Comparison of ENCODE assay signal across 13 mouse cellular contexts in the genomic region with DNA sequence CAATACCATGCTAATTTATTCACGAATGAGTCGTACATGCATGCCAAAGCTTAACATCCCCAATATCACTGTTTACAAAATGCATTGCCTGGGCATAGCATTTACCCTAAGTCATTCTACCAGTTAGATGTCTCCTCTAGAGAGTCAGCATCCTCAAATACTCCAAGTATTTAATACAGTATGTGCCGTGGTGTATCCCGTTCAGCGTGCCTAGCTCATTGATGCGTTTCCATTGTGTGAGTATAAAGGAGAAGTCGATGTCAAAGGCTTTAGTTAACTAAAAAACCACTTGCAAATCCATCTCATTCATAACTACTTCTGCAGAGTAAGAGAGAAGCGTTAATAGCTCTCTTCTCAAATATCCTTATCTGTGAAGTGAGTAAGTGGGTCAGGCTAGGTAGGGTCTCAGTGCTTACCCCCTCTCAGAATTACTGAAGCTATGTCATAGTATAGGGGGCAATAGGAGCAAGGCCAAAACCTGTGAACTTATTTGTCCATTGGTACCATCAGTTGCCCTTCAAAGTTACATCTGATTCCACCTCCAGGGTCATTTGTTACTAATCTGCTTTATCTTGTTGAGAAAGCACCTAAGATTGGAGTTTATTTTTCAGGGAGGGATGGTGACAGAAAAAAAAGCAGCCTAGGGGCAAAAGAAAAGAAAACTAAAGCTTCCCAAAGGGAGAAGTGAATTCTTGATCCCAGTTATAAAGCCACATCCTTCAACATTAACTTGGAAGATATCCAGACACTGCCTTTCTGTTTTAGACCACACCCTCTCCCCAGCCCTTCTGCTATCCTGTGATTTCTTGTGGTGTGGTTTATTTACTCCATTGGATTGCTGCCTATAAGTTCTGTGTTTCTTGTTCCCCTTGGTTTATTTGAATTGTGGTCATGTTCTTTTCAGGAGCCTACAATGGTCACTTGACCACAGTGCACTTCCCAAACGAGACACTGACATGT.
DNase-seq lines count a peak whose midpoint lies in the region; ATAC-seq and TF ChIP-seq lines count a peak whose summit lies in the region.
"Had no signal": no experiment of that assay in that cellular context is flagged by ENCODE, and none has a peak within 500 bp of the region (broad histone marks: within the 10 kb centered on the region; RNA-seq: fewer than 3 reads in every experiment).

No protein-coding gene starts in this region.

- H3K27me3 ChIP-seq in forebrain, postnatal 0 days (ENCODE audit: insufficient read depth, low read length): no peaks in the 10 kb centered on the region
- H3K27me3 ChIP-seq in midbrain, embryonic 15.5 days (replicated peaks): no peaks in the 10 kb centered on the region
- 0 out of 2 replicates have a peak, but pooled peaks cover 4% of the 10 kb centered on the region for H3K27me3 ChIP-seq in intestine, postnatal 0 days (replicated peaks; ENCODE audit: control insufficient read depth, insufficient read depth, low read length)
- H3K27me3 ChIP-seq: heart, embryonic 15.5 days had no signal

- no peaks in the 10 kb centered on the region for H3K9me3 ChIP-seq in forebrain, postnatal 0 days (ENCODE audit: low read length)
- no peaks in the 10 kb centered on the region for H3K9me3 ChIP-seq in midbrain, embryonic 15.5 days
- no peaks in the 10 kb centered on the region for H3K9me3 ChIP-seq in intestine, postnatal 0 days (ENCODE audit: control insufficient read depth)
- H3K9me3 ChIP-seq: heart, embryonic 15.5 days had no signal

- 12% methylated on average over 9 of the region's 9 CpGs for WGBS in forebrain, postnatal 0 days
- 21% methylated on average over 9 of the region's 9 CpGs for WGBS in midbrain, embryonic 15.5 days
- 80% methylated on average over 9 of the region's 9 CpGs for WGBS in intestine, postnatal 0 days

- peak overlapping the region; percentile 85 for H3K4me2 ChIP-seq in forebrain, postnatal 0 days (ENCODE audit: low read depth)
- H3K4me2 ChIP-seq in midbrain, embryonic 15.5 days: peak overlapping the region; percentile 78
- H3K4me2 ChIP-seq in intestine, postnatal 0 days (replicated peaks; ENCODE audit: low read depth): no peak overlapping the region
- H3K4me2 ChIP-seq: heart, embryonic 15.5 days had no signal

- DNase-seq in heart, adult 11 months: peak; percentile 65
- DNase-seq in heart, adult 9 months (ENCODE audit: low spot score in 2 of 2): no peak
- DNase-seq in 3T3-L1 (ENCODE audit: low read depth, low spot score): peak; percentile 90
- DNase-seq in forebrain, postnatal 0 days: peak; percentile 55
- DNase-seq in adrenal gland, adult (ENCODE audit: inconsistent age in 2 of 2, low spot score in 1 of 2): no peak
- no peak for DNase-seq in thymus, postnatal 36 days
- DNase-seq: adrenal gland, adult 8-10 months; kidney, adult 11 months; liver had no signal

- H3K36me3 ChIP-seq in forebrain, postnatal 0 days (ENCODE audit: insufficient read depth): peaks cover 45% of the 10 kb centered on the region
- peaks cover 17% of the 10 kb centered on the region; the same call in 1 of the 2 replicates for H3K36me3 ChIP-seq in midbrain, embryonic 15.5 days (replicated peaks)
- no peaks in the 10 kb centered on the region for H3K36me3 ChIP-seq in intestine, postnatal 0 days (ENCODE audit: control insufficient read depth, insufficient read depth)

- no peak for ATAC-seq in forebrain, postnatal 0 days
- ATAC-seq in midbrain, embryonic 15.5 days (replicated peaks): no peak
- no peak for ATAC-seq in intestine, postnatal 0 days

- TF ChIP-seq CTCF in forebrain, postnatal 0 days (IDR thresholded peaks at IDR 0.05; ENCODE audit: low read depth): no peak
- TF ChIP-seq CTCF in intestine, postnatal 0 days (IDR thresholded peaks at IDR 0.05; ENCODE audit: low read depth): no peak

- peak overlapping the region; percentile 99 for H3K27ac ChIP-seq in forebrain, postnatal 0 days (ENCODE audit: low read depth, low read length)
- H3K27ac ChIP-seq in midbrain, embryonic 15.5 days: peak overlapping the region; percentile 97
- H3K27ac ChIP-seq in intestine, postnatal 0 days (ENCODE audit: low read depth, low read length): no peak overlapping the region
- H3K27ac ChIP-seq: heart, embryonic 15.5 days; macrophage had no signal

- peak overlapping the region; percentile 18 for H3K4me3 ChIP-seq in forebrain, postnatal 0 days (ENCODE audit: low read depth, low read length)
- H3K4me3 ChIP-seq in midbrain, embryonic 15.5 days: peak overlapping the region; percentile 26
- no peak overlapping the region for H3K4me3 ChIP-seq in intestine, postnatal 0 days (ENCODE audit: low read depth, low read length)
- H3K4me3 ChIP-seq: heart, embryonic 15.5 days had no signal

- peak overlapping the region; percentile 98 for H3K9ac ChIP-seq in forebrain, postnatal 0 days
- H3K9ac ChIP-seq in midbrain, embryonic 15.5 days: peak overlapping the region; percentile 71
- H3K9ac ChIP-seq in intestine, postnatal 0 days (ENCODE audit: low read depth, low read length): no peak overlapping the region
- H3K9ac ChIP-seq: heart, embryonic 15.5 days had no signal

- peaks cover 26% of the 10 kb centered on the region for H3K4me1 ChIP-seq in forebrain, postnatal 0 days (ENCODE audit: insufficient read depth)
- H3K4me1 ChIP-seq in midbrain, embryonic 15.5 days: peaks cover 53% of the 10 kb centered on the region
- H3K4me1 ChIP-seq in intestine, postnatal 0 days (replicated peaks; ENCODE audit: control insufficient read depth, insufficient read depth, low read length): no peaks in the 10 kb centered on the region

Comparison
In these comparisons a context has a peak if more than half of its experiments do, and no peak if none do; other contexts are left out.
1. DNase-seq: peak in heart, adult 11 months (single experiment), 3T3-L1 (single experiment) and forebrain, postnatal 0 days (single experiment); none in heart, adult 9 months (0 of 2), adrenal gland, adult (0 of 2) and thymus, postnatal 36 days (0 of 2).